ENCODE assay signal across 23 mouse cellular contexts in genomic region chr1:125539312-125539711, GRCm38 (mm10).
"Had no signal": no experiment of that assay in that cellular context is flagged by ENCODE, and none has a peak within 500 bp of the region (broad histone marks: within the 10 kb centered on the region; RNA-seq: fewer than 3 reads in every experiment).

No protein-coding gene starts in this region.

- H3K4me1 ChIP-seq: hindbrain, embryonic 13.5 days; hindbrain, embryonic 15.5 days; kidney, embryonic 15.5 days; liver, embryonic 12.5 days had no signal

- H3K4me2 ChIP-seq: heart, embryonic 11.5 days; heart, embryonic 13.5 days; heart, embryonic 15.5 days; hindbrain, embryonic 13.5 days; hindbrain, embryonic 15.5 days; kidney, embryonic 15.5 days; limb, embryonic 13.5 days; limb, embryonic 15.5 days; liver, embryonic 12.5 days had no signal

- H3K4me3 ChIP-seq: heart, adult 2 months; heart, embryonic 13.5 days; heart, embryonic 15.5 days; hindbrain, embryonic 13.5 days; hindbrain, embryonic 15.5 days; kidney, embryonic 15.5 days; layer of hippocampus, adult 2 months; limb, embryonic 13.5 days; limb, embryonic 15.5 days; liver, embryonic 12.5 days had no signal

- H3K27ac ChIP-seq: heart, adult 2 months; heart, embryonic 13.5 days; heart, embryonic 15.5 days; hindbrain, embryonic 13.5 days; hindbrain, embryonic 15.5 days; hindbrain, postnatal 0 days; kidney, embryonic 15.5 days; kidney, postnatal 0 days; layer of hippocampus, adult 2 months; limb, embryonic 13.5 days; limb, embryonic 15.5 days; liver, embryonic 12.5 days; liver, embryonic 14.5 days had no signal

- ATAC-seq: hindbrain, postnatal 0 days; liver, embryonic 12.5 days had no signal

- H3K9me3 ChIP-seq: heart, embryonic 13.5 days; heart, embryonic 15.5 days; hindbrain, embryonic 13.5 days; hindbrain, embryonic 15.5 days; kidney, embryonic 15.5 days; limb, embryonic 13.5 days; limb, embryonic 15.5 days; liver, embryonic 12.5 days had no signal

- H3K9ac ChIP-seq: heart, embryonic 13.5 days; heart, embryonic 15.5 days; hindbrain, embryonic 13.5 days; hindbrain, embryonic 15.5 days; kidney, embryonic 15.5 days; limb, embryonic 13.5 days; limb, embryonic 15.5 days; liver, embryonic 12.5 days; liver, embryonic 14.5 days had no signal

- DNase-seq: gastrocnemius, postnatal 14 days; gastrocnemius, postnatal 36 days; heart, adult 2 months; heart, postnatal 14 days; heart, postnatal 36 days; kidney, adult 18-20 months; kidney, adult 9 months; kidney, postnatal 25 days; kidney, postnatal 4 days; left cerebral cortex, postnatal 4 days had no signal

- H3K27me3 ChIP-seq: heart, embryonic 13.5 days; heart, embryonic 15.5 days; hindbrain, embryonic 13.5 days; hindbrain, embryonic 15.5 days; kidney, embryonic 15.5 days; limb, embryonic 13.5 days; limb, embryonic 15.5 days; liver, embryonic 12.5 days had no signal

- H3K36me3 ChIP-seq: heart, embryonic 13.5 days; heart, embryonic 15.5 days; hindbrain, embryonic 13.5 days; hindbrain, embryonic 15.5 days; kidney, embryonic 15.5 days; limb, embryonic 13.5 days; limb, embryonic 15.5 days; liver, embryonic 12.5 days had no signal
